Mouse (Mus musculus) megakaryocyte-erythroid progenitor cell, adult 5 weeks (primary cell): ENCODE measurements around the gene Eif1. TPM values are rescaled to one million over a fixed set of nuclear protein-coding genes. Genes with fewer than 3 reads are reported as not detected.

Experiments
- polyA plus RNA-seq: library from polyadenylated mRNA; stranded (reverse); fragments of >175 nt; gene quantifications from 2 replicates; pipeline ENCODE4 v1.2.3, GENCODE M21; 2012

Gene Eif1
- polyA plus RNA-seq, result 431 and 615 TPM in 2 replicates

GRCm38 (mm10) chr11:100319492-100320171 is at the start of gene Eif1:
Eif1 (plus strand) TSS chr11:100319885.

GRCm38 (mm10) chr11:100333944-100334457 is 14.3 kb downstream of the Eif1 start, which contains the start of gene Gast:
Gast (plus strand) TSS chr11:100334407.

GRCm38 (mm10) chr11:100355972-100356818 is 36.5 kb downstream of the Eif1 start, which contains the start of gene Hap1:
Hap1 (minus strand) TSS chr11:100356128.

Other genes starting within 250 kb of the Eif1 start
- not detected in 2 replicates for gene Krt32, start 231.7 kb upstream of the Eif1 start, polyA plus RNA-seq
- not detected in 2 replicates for gene Krt35, start 223.6 kb upstream of the Eif1 start, polyA plus RNA-seq
- not detected in 2 replicates for gene Krt36, start 214.3 kb upstream of the Eif1 start, polyA plus RNA-seq
- gene Krt13, start 198.3 kb upstream of the Eif1 start, polyA plus RNA-seq, result not detected in 2 replicates
- not detected in 2 replicates for gene Krt15, start 184.0 kb upstream of the Eif1 start, polyA plus RNA-seq
- gene Krt19, start 171.2 kb upstream of the Eif1 start, polyA plus RNA-seq, result not detected in 2 replicates
- not detected in 2 replicates for gene Krt9, start 126.6 kb upstream of the Eif1 start, polyA plus RNA-seq
- 0.14 and 0.15 TPM in 2 replicates for gene Krt14, start 112.3 kb upstream of the Eif1 start, polyA plus RNA-seq
- not detected in 2 replicates for gene Krt16, start 71.0 kb upstream of the Eif1 start, polyA plus RNA-seq
- 0.05 and 0.16 TPM in 2 replicates for gene Krt17, start 58.9 kb upstream of the Eif1 start, polyA plus RNA-seq
- gene Krt42, start 50.0 kb upstream of the Eif1 start, polyA plus RNA-seq, result not detected in 2 replicates
- gene Gast, start 14.5 kb downstream of the Eif1 start, polyA plus RNA-seq, result not detected in 2 replicates
- 0.16 and 0.30 TPM in 2 replicates for gene Hap1, start 36.2 kb downstream of the Eif1 start, polyA plus RNA-seq
- 12.4 and 15.2 TPM in 2 replicates for gene Jup, start 77.9 kb downstream of the Eif1 start, polyA plus RNA-seq
- 0.22 and 0.68 TPM in 2 replicates for gene P3h4, start 95.0 kb downstream of the Eif1 start, polyA plus RNA-seq
- gene Fkbp10, start 95.8 kb downstream of the Eif1 start, polyA plus RNA-seq, result 0.29 and 0.64 TPM in 2 replicates
- 70.0 and 73.2 TPM in 2 replicates for gene Nt5c3b, start 121.9 kb downstream of the Eif1 start, polyA plus RNA-seq
- gene Klhl10, start 122.0 kb downstream of the Eif1 start, polyA plus RNA-seq, result 0.12 TPM in 2 replicates
- 2.0 and 4.0 TPM in 2 replicates for gene Klhl11, start 152.9 kb downstream of the Eif1 start, polyA plus RNA-seq
- gene Acly, start 208.1 kb downstream of the Eif1 start, polyA plus RNA-seq, result 33.9 and 41.9 TPM in 2 replicates
- gene Ttc25, start 225.7 kb downstream of the Eif1 start, polyA plus RNA-seq, result 0.07 TPM in 1 of 2 replicates, not detected in the other